Mouse (Mus musculus) ES-E14 (cell line): ENCODE results near the gene Rnf111. TPM values are rescaled to one million over a fixed set of nuclear protein-coding genes. Genes with fewer than 3 reads are reported as not detected.
A peak's percentile ranks its signal among the peaks of the same experiment; 100 is the strongest.
"Not testable (repeated sequence)": the region's sequence is repeated elsewhere in the genome, so short reads cannot be mapped to it uniquely, and the experiment has no call there.

Experiments used
- DNase-seq: peaks from one replicate; pipeline ENCODE4 v3.0.0-alpha.2; 2013; ENCODE audit warnings: low read depth, low spot score
- H3K27ac ChIP-seq: 2 replicates; pipeline ENCODE4 v1.5.1; 2012; ENCODE audit warnings: low read depth, mild to moderate bottlenecking, low read length, moderate library complexity, mixed read lengths; ENCODE audit not compliant: poor library complexity, insufficient read depth, severe bottlenecking
- H3K36me3 ChIP-seq: 2 replicates; pipeline ENCODE4 v1.6.1; 2012; ENCODE audit warnings: mild to moderate bottlenecking, low read length, moderate library complexity, mixed read lengths; ENCODE audit not compliant: control insufficient read depth, poor library complexity, insufficient read depth, severe bottlenecking
- H3K4me1 ChIP-seq, 2 experiments: fragments of 150-350 bp in 1 of 2; sonication (generic) in 1 of 2; 2 replicates each; pipeline ENCODE4 v1.6.1; 2012; ENCODE audit warnings: low read length in 2 of 2, mild to moderate bottlenecking in 1 of 2, mixed read lengths in 1 of 2; ENCODE audit not compliant: control insufficient read depth in 2 of 2, insufficient read depth in 2 of 2, poor library complexity in 1 of 2
- H3K4me3 ChIP-seq, 2 experiments: fragments of 150-350 bp in 1 of 2; sonication (generic) in 1 of 2; 2 replicates each; pipeline ENCODE4 v1.5.1; 2012; ENCODE audit warnings: low read length in 2 of 2, low read depth in 1 of 2, mild to moderate bottlenecking in 1 of 2, mixed read lengths in 1 of 2; ENCODE audit not compliant: insufficient read depth in 1 of 2, poor library complexity in 1 of 2, severe bottlenecking in 1 of 2
- H3K9ac ChIP-seq: 2 replicates; pipeline ENCODE4 v1.6.1; 2012; ENCODE audit warnings: low read depth, mild to moderate bottlenecking, low read length, mixed read lengths; ENCODE audit not compliant: poor library complexity, insufficient read depth, severe bottlenecking
- H3K9me3 ChIP-seq: fragments of 150-350 bp; sonication (generic); 2 replicates; pipeline ENCODE4 v1.6.1; 2012; ENCODE audit warnings: low read depth, mild to moderate bottlenecking, low read length; ENCODE audit not compliant: control insufficient read depth, insufficient read depth
- CHD2 ChIP-seq: IDR thresholded peaks from 2 replicates; pipeline ENCODE4 v1.6.1; 2014; ENCODE audit warnings: mild to moderate bottlenecking, low read depth, low read length, inconsistent platforms
- HCFC1 ChIP-seq: IDR thresholded peaks from 2 replicates; pipeline ENCODE4 v1.6.1; 2012; ENCODE audit warnings: low read length, inconsistent platforms, borderline replicate concordance; ENCODE audit not compliant: insufficient read depth
- MAFK ChIP-seq: IDR thresholded peaks from 2 replicates; pipeline ENCODE4 v1.6.1; 2014; ENCODE audit warnings: mild to moderate bottlenecking, low read depth, low read length, inconsistent platforms; ENCODE audit not compliant: insufficient read depth
- ZC3H11A ChIP-seq: IDR thresholded peaks from 2 replicates; pipeline ENCODE4 v1.6.1; 2012; ENCODE audit warnings: low read depth, mild to moderate bottlenecking, inconsistent platforms, low read length, borderline replicate concordance
- ZNF384 ChIP-seq: IDR thresholded peaks from 2 replicates; pipeline ENCODE4 v1.6.1; 2012; ENCODE audit warnings: low read depth, low read length, inconsistent platforms
- in situ Hi-C, 2 experiments: fragments of 600-800 bp; cut with MboI; formaldehyde crosslinking; loops; one replicate each; pipeline ENCODE4 v1.15.1; 2025; ENCODE audit warnings: low sequenced_read_pairs in 2 of 2, inconsistent platforms in 1 of 2; ENCODE audit not compliant: unreplicated experiment in 2 of 2
- total RNA-seq: library from RNA; depleted of rRNA; stranded (reverse); fragments of 300-350 nt; gene quantifications from 2 replicates; pipeline ENCODE4 v1.2.3, GENCODE M21; 2012; rRNA removed

The Rnf111 gene
- 18.4 and 24.3 TPM in 2 replicates for total RNA-seq

DNA sequence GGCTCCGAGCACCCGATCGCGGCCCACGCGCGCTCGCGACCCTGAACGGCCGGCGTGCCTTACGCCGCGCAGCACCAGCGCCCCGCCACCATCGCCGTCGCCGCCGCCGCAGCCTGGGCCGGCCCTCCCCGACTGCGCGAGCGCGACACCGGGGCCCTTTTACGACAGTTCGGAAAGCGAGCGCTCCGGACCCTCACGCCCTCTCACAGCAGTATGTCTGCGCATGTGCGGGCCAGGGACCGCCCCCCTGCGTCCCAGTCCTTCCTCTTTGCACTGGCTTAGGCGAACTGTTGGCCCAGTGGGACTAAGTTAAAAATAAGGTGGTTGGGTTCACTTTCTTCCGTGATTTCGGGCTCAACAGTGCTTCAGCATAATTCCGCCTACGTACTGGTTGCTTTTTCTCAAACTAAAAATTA is at the start of gene Rnf111:
Rnf111 (minus strand) TSS at position 100 of the 416 bp plus-strand sequence.
- no peaks in the 10 kb centered on the region for H3K9me3 ChIP-seq
- no peaks in the 10 kb centered on the region for H3K36me3 ChIP-seq
- H3K27ac ChIP-seq, result peak within 1 kb of the TSS; percentile 90
- TF ChIP-seq ZNF384, result no peak
- no peak for TF ChIP-seq ZC3H11A
- TF ChIP-seq CHD2, result no peak
- TF ChIP-seq HCFC1, result no peak
- TF ChIP-seq MAFK, result no peak
- peak; percentile 89 for DNase-seq
- peaks cover 0 to 4% of the 10 kb centered on the region in 2 experiments; a peak in 1 of 4 replicates for H3K4me1 ChIP-seq
- H3K4me3 ChIP-seq, result peak within 1 kb of the TSS; percentile 88 to 89
- H3K9ac ChIP-seq, result peak within 1 kb of the TSS; percentile 98
- in situ Hi-C loops, result no loop called here

GRCm38 (mm10) chr9:70552233-70552632 is 48.7 kb upstream of the Rnf111 start:
- H3K9ac ChIP-seq, H3K4me1 ChIP-seq, DNase-seq, in situ Hi-C loops, H3K4me3 ChIP-seq, H3K36me3 ChIP-seq, H3K9me3 ChIP-seq, H3K27ac ChIP-seq: not testable (repeated sequence)
- peak; percentile 60; the same call in 1 of the 2 replicates for TF ChIP-seq ZNF384

- Histone ChIP-seq H3K36me3 (no peaks in the 10 kb centered on the region), H3K4me3 (no peak overlapping the region), H3K9ac (no peak overlapping the region), H3K4me1 (no peaks in the 10 kb centered on the region), H3K27ac (no peak overlapping the region), H3K9me3 (no peaks in the 10 kb centered on the region)
- DNase-seq, result no peak
- TF ChIP-seq CHD2, result no peak
- TF ChIP-seq ZC3H11A, result no peak
- no peak for TF ChIP-seq ZNF384
- TF ChIP-seq HCFC1, result no peak
- TF ChIP-seq MAFK, result no peak
- in situ Hi-C loops, result no loop called here
These were observed 48.0 kb upstream of the Rnf111 start for GRCm38 (mm10) chr9:70551524-70551923.

GRCm38 (mm10) chr9:70548304-70548703 is 44.8 kb upstream of the Rnf111 start:
- TF ChIP-seq MAFK (peak; percentile 61; the same call in 1 of the 2 replicates), HCFC1 (no peak)
- H3K27ac ChIP-seq, result no peak overlapping the region
- H3K9me3 ChIP-seq, result no peaks in the 10 kb centered on the region
- H3K4me3 ChIP-seq, result no peak overlapping the region
- in situ Hi-C loops, result no loop called here
- H3K4me1 ChIP-seq, result peaks cover 0 to 3% of the 10 kb centered on the region in 2 experiments; a peak in 2 of 4 replicates
- H3K9ac ChIP-seq, result no peak overlapping the region
- 0 out of 2 replicates have a peak, but pooled peaks cover 2% of the 10 kb centered on the region for H3K36me3 ChIP-seq
- no peak for DNase-seq

DNA sequence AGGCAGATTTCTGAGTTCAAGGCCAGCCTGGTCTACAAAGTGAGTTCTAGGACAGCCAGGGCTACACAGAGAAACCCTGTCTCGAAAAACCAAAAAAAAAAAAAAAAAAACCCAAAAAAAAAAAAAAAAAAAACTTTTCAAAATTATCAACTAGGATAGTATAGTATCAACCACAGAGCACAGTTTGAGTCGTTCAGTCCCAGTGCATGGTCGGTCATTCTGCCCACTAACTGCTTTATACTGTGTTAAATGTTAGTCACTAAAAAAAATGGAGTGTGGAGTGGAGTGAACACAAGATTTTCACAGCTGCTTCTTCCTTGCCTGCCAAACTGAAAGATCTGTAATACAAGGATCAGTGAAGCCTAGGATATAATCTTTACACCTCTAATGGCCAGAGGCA is 43.1 kb upstream of the Rnf111 start:
- H3K4me1 ChIP-seq, H3K9me3 ChIP-seq, DNase-seq, H3K27ac ChIP-seq, H3K36me3 ChIP-seq, H3K4me3 ChIP-seq, in situ Hi-C loops, H3K9ac ChIP-seq: not testable (repeated sequence)
- TF ChIP-seq ZNF384, result peak; percentile 65; the same call in 1 of the 2 replicates
